Mouse (Mus musculus): Measurements from ENCODE around the gene Cd19.

Cd19 gene

GRCm38 (mm10) chr7:126417045-126417444 lies 2.4 kb upstream of the Cd19 start:
- ChIA-PET POLR2A (interaction anchor here in 2 of 4 experiments (0.8 to 1.5 kb wide), 6 partner anchors 10 to 65 kb away, joined by 3 to 8 read pairs (median 3); partner anchors contain the start of gene Sh2b1 (in 1 of the 2)), CTCF (interaction anchor here in 2 of 4 experiments (0.5 to 1.5 kb wide), 3 partner anchors 17 to 24 kb away, joined by 3 to 4 read pairs (median 4); no protein-coding TSS in a partner anchor)

GRCm38 (mm10) chr7:126416615-126417014 lies 1.9 kb upstream of the Cd19 start:
- ChIA-PET POLR2A (interaction anchor here in 2 of 4 experiments (0.8 to 1.3 kb wide), 5 partner anchors 11 to 66 kb away, joined by 3 to 8 read pairs (median 3); partner anchors contain the start of gene Sh2b1 (in 1 of the 2)), CTCF (interaction anchor here in 2 of 4 experiments (0.5 to 1.5 kb wide), 2 partner anchors 17 to 24 kb away, joined by 3 to 4 read pairs; no protein-coding TSS in a partner anchor)

GRCm38 (mm10) chr7:126411061-126411460 lies 3.6 kb downstream of the Cd19 start:
- POLR2A ChIA-PET, result interaction anchor here in 2 of 4 experiments (0.7 to 1.5 kb wide), 2 partner anchors 17 to 329 kb away, joined by 3 to 4 read pairs; no protein-coding TSS in a partner anchor
- CTCF ChIA-PET, result interaction anchor here in 2 of 4 experiments (0.9 to 1.0 kb wide), 2 partner anchors 11 to 12 kb away, joined by 3 to 5 read pairs; no protein-coding TSS in a partner anchor

- ChIA-PET CTCF (no interaction called here), POLR2A (interaction anchor here in 1 of 4 experiments (1.1 kb wide), 1 partner anchor 10 kb away, joined by 3 read pairs; no protein-coding TSS in a partner anchor)
These were observed 6.0 kb downstream of the Cd19 start for GRCm38 (mm10) chr7:126408686-126409085.

DNA sequence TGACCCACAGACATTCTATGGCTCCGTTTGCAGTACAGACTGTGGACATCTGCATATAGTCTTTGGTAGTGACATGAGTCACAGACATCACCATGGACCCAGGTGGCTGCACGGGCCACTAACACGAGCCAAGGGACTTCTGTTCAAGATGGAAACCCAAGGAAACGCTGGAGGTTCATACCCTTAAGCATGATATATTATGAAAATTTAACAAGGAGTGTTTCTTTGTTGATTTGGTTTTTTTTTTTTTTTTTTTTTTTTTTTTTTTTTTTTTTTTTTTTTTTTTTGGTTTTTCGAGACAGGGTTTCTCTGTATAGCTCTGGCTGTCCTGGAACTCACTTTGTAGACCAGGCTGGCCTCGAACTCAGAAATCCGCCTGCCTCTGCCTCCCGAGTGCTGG lies 12.2 kb downstream of the Cd19 start:
- POLR2A ChIA-PET, result interaction anchor here in 1 of 4 experiments (1.0 to 1.5 kb wide), 2 partner anchors 9 to 11 kb away, joined by 3 read pairs; no protein-coding TSS in a partner anchor
- CTCF ChIA-PET, result interaction anchor here in 3 of 4 experiments (0.6 to 1.1 kb wide), 4 partner anchors 10 to 1326 kb away, joined by 3 to 6 read pairs (median 4); partner anchors contain the start of gene Sbk1 (in 1 of the 3)

GRCm38 (mm10) chr7:126399548-126399947 lies 15.1 kb downstream of the Cd19 start:
- CTCF ChIA-PET, result interaction anchor here (0.5 to 2.6 kb wide), 76 partner anchors 9 to 1372 kb away, joined by 3 to 16 read pairs (median 3); partner anchors contain the start of genes Cd19 (in 2 of the 4), Sh2b1 (in 2 of the 4), Spns1 (in 2 of the 4) and Eif3c (in 1 of the 4)
- POLR2A ChIA-PET, result interaction anchor here in 3 of 4 experiments (0.6 to 3.7 kb wide), 27 partner anchors 8 to 190 kb away, joined by 3 to 24 read pairs (median 3); partner anchors contain the start of genes Sh2b1 (in 2 of the 3) and Spns1 (in 1 of the 3)

GRCm38 (mm10) chr7:126397822-126398221 lies 16.9 kb downstream of the Cd19 start:
- ChIA-PET CTCF (interaction anchor here in 3 of 4 experiments (0.8 to 2.6 kb wide), 5 partner anchors 10 to 179 kb away, joined by 3 to 16 read pairs (median 9); partner anchors contain the start of gene Spns1 (in 1 of the 3)), POLR2A (interaction anchor here in 2 of 4 experiments (0.7 to 3.7 kb wide), 9 partner anchors 10 to 107 kb away, joined by 3 to 24 read pairs (median 5); partner anchors contain the start of genes Spns1 (in 2 of the 2), Cd19 (in 1 of the 2) and Sh2b1 (in 1 of the 2))

GRCm38 (mm10) chr7:126397221-126397620 lies 17.5 kb downstream of the Cd19 start:
- POLR2A ChIA-PET, result interaction anchor here in 3 of 4 experiments (0.6 to 3.7 kb wide), 16 partner anchors 9 to 186 kb away, joined by 3 to 24 read pairs (median 5); partner anchors contain the start of genes Sh2b1 (in 2 of the 3), Cd19 (in 1 of the 3) and Spns1 (in 1 of the 3)
- CTCF ChIA-PET, result interaction anchor here in 3 of 4 experiments (0.6 to 1.4 kb wide), 7 partner anchors 10 to 303 kb away, joined by 3 to 9 read pairs (median 3); partner anchors contain the start of genes Sh2b1 (in 1 of the 3) and Spns1 (in 1 of the 3)

GRCm38 (mm10) chr7:126396298-126397119 lies 18.2 kb downstream of the Cd19 start, which contains the start of gene Nfatc2ip:
Gene Nfatc2ip (minus strand): TSS chr7:126396737.
- ChIA-PET POLR2A (interaction anchor here in 3 of 4 experiments (0.6 to 3.7 kb wide), 18 partner anchors 8 to 186 kb away, joined by 3 to 24 read pairs (median 4); partner anchors contain the start of genes Spns1 (in 2 of the 3), Cd19 (in 1 of the 3), Eif3c (in 1 of the 3) and Sh2b1 (in 1 of the 3)), CTCF (interaction anchor here in 3 of 4 experiments (0.5 to 1.4 kb wide), 10 partner anchors 9 to 796 kb away, joined by 3 to 9 read pairs (median 3); partner anchors contain the start of genes Sh2b1 (in 1 of the 3) and Spns1 (in 1 of the 3))

DNA sequence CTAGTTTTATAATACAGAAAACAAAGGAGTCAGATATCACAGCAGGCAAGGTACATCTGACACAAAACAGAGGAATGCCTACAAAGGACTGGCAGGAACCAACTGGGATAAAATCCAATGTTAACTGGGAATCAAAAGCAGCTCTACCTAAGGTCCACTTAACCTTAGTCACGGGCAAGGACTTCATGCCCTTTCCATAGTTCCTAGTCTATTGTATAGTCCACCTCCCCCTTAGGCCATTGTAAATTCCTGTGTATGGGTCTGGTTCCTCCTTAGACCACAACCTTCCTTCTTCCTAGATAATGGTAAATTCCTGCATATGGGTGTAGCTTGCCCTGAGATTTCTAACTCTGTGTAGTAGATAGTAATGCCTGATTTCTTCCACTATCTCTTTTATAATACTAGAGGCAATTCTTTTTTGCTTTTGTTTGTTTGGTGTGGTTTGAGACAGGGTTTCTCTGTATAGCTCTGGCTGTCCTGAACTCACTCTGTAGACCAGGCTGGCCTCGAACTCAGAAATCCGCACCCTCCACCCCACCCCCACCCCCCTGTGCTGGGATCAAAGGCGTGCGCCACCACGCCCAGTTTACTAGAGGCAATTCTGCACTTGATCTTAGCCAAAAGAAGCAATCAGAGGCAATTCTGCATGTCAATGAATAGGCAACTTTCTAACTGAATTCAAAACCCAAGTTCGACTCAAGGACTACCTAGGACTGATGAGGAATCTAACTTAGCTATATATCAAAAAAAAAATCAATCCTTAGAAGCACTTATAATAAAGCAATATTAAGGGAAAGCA lies 22.4 kb downstream of the Cd19 start:
- POLR2A ChIA-PET, result interaction anchor here (0.5 to 13.5 kb wide), 34 partner anchors 9 to 399 kb away, joined by 3 to 87 read pairs (median 6); partner anchors contain the start of genes Spns1 (in 3 of the 4), Atxn2l (in 1 of the 4), Rabep2 (in 1 of the 4) and Sh2b1 (in 1 of the 4)
- CTCF ChIA-PET, result interaction anchor here in 2 of 4 experiments (0.7 to 1.5 kb wide), 5 partner anchors 11 to 35 kb away, joined by 3 to 5 read pairs (median 4); partner anchors contain the start of gene Spns1 (in 2 of the 2)

DNA sequence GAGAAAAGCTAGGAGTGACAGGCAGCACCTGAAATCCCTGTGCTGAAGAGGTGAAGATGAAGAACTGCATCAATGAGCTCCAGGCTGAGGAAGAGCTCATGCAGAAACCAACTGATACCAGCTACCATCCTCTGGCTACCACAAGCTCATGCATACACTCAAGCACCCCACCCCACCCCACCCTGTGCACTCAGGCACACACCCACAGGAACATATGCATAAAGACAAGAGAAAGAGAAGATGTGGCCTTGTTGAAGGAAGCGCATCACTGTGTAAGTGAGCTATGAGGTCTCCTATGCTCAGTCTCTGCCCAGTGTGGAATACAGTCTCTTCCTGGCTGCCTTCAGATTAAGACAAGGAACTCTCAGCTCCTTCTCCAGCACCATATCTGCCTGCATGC lies 26.5 kb downstream of the Cd19 start:
- ChIA-PET POLR2A (interaction anchor here (0.6 to 13.5 kb wide), 28 partner anchors 8 to 281 kb away, joined by 3 to 87 read pairs (median 4); partner anchors contain the start of genes Spns1 (in 4 of the 4), Nfatc2ip (in 2 of the 4), Sh2b1 (in 2 of the 4) and Eif3c (in 1 of the 4)), CTCF (interaction anchor here in 2 of 4 experiments (0.5 to 2.6 kb wide), 8 partner anchors 9 to 290 kb away, joined by 3 to 9 read pairs (median 4); partner anchors contain the start of genes Nfatc2ip (in 1 of the 2), Sh2b1 (in 1 of the 2) and Spns1 (in 1 of the 2))

- ChIA-PET CTCF (interaction anchor here in 1 of 4 experiments (0.6 kb wide), 1 partner anchor 110 kb away, joined by 4 read pairs; no protein-coding TSS in a partner anchor), POLR2A (interaction anchor here in 2 of 4 experiments (1.0 to 13.5 kb wide), 9 partner anchors 8 to 119 kb away, joined by 3 to 87 read pairs (median 4); no protein-coding TSS in a partner anchor)
These were observed 31.1 kb downstream of the Cd19 start for GRCm38 (mm10) chr7:126383565-126383964.

- POLR2A ChIA-PET, result interaction anchor here (0.5 to 3.0 kb wide), 68 partner anchors 8 to 206 kb away, joined by 3 to 68 read pairs (median 5); partner anchors contain the start of genes Sh2b1 (in 2 of the 4), Eif3c (in 1 of the 4), Nfatc2ip (in 1 of the 4) and Rabep2 (in 1 of the 4)
- CTCF ChIA-PET, result interaction anchor here (0.6 to 2.8 kb wide), 46 partner anchors 8 to 271 kb away, joined by 3 to 37 read pairs (median 4); partner anchors contain the start of genes Lat (in 2 of the 4), Eif3c (in 1 of the 4), Sh2b1 (in 1 of the 4) and Tufm (in 1 of the 4)
These were observed 37.2 kb downstream of the Cd19 start, which contains the start of gene Spns1 for GRCm38 (mm10) chr7:126377278-126378158. Gene Spns1 (minus strand): TSS chr7:126377450.

GRCm38 (mm10) chr7:126376903-126377277 lies 37.8 kb downstream of the Cd19 start:
- ChIA-PET POLR2A (interaction anchor here (0.6 to 3.0 kb wide), 55 partner anchors 9 to 253 kb away, joined by 3 to 68 read pairs (median 5); partner anchors contain the start of genes Eif3c (in 1 of the 4), Nfatc2ip (in 1 of the 4), Rabep2 (in 1 of the 4) and Sh2b1 (in 1 of the 4)), CTCF (interaction anchor here (0.6 to 2.8 kb wide), 35 partner anchors 7 to 248 kb away, joined by 3 to 37 read pairs (median 4); partner anchors contain the start of genes Lat (in 2 of the 4), Eif3c (in 1 of the 4), Sh2b1 (in 1 of the 4) and Tufm (in 1 of the 4))

DNA sequence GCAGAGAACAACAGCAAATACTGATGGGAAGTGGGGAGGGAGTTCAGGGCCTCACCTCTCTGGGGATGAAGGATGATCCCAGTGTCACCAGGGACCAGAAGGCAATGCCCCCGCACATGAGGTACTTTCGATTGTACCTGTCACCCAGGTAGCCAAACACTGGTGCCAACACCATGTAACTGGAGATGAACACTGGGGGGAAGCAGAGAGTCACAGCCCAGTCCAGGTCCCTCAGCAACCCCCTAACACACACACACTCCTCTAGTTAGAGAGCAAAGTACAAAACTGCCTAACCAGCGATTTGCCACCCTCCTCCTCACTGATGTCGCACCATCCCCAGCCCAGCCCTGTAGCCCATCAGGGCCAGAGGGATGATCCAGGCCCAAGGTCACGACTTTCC lies 39.7 kb downstream of the Cd19 start:
- ChIA-PET CTCF (interaction anchor here in 1 of 4 experiments (0.6 kb wide), 1 partner anchor 24 kb away, joined by 4 read pairs; no protein-coding TSS in a partner anchor), POLR2A (interaction anchor here in 2 of 4 experiments (1.4 to 3.0 kb wide), 8 partner anchors 10 to 100 kb away, joined by 3 to 68 read pairs (median 17); partner anchors contain the start of gene Sh2b1 (in 1 of the 2))
